Mouse (Mus musculus) MEL (cell line): ENCODE measurements around the gene Gls2.

ENCODE experiments used
- CTCF ChIP-seq, 3 experiments: IDR thresholded peaks in 2 of 3; conservative IDR thresholded peaks in 1 of 3; 2 replicates each; pipeline ENCODE4 v1.5.1; 2011 to 2012; ENCODE audit warnings: low read length in 3 of 3, low read depth in 2 of 3, mild to moderate bottlenecking in 2 of 3, improper control_type of control experiment in 1 of 3, inconsistent platforms in 1 of 3, mixed read lengths in 1 of 3, moderate library complexity in 1 of 3; ENCODE audit not compliant: control insufficient read depth in 1 of 3, insufficient read depth in 1 of 3, poor library complexity in 1 of 3, severe bottlenecking in 1 of 3
- EP300 ChIP-seq, 2 experiments: IDR thresholded peaks; 2 replicates each; pipeline ENCODE4 v1.6.1; 2011; ENCODE audit warnings: improper control_type of control experiment in 2 of 2, low read length in 2 of 2, low read depth in 1 of 2, mild to moderate bottlenecking in 1 of 2
- ETS1 ChIP-seq: IDR thresholded peaks from 2 replicates; pipeline ENCODE4 v1.6.1; 2012; ENCODE audit warnings: low read depth, mild to moderate bottlenecking, inconsistent platforms, low read length, improper control_type of control experiment, moderate library complexity
- MAX ChIP-seq: IDR thresholded peaks from 2 replicates; pipeline ENCODE4 v1.6.1; 2011; ENCODE audit warnings: low read length, improper control_type of control experiment
- MAZ ChIP-seq: IDR thresholded peaks from 2 replicates; pipeline ENCODE4 v1.6.1; 2012; ENCODE audit warnings: low read depth, mild to moderate bottlenecking, inconsistent platforms, low read length, improper control_type of control experiment
- MXI1 ChIP-seq: IDR thresholded peaks from 2 replicates; pipeline ENCODE4 v1.6.1; 2011; ENCODE audit warnings: mild to moderate bottlenecking, low read depth, low read length, improper control_type of control experiment
- TAL1 ChIP-seq: IDR thresholded peaks from 2 replicates; pipeline ENCODE4 v1.6.1; 2012; ENCODE audit warnings: mild to moderate bottlenecking, inconsistent platforms, low read length, moderate library complexity, mixed read lengths
- USF1 ChIP-seq: IDR thresholded peaks from 2 replicates; pipeline ENCODE4 v1.6.1; 2014; ENCODE audit warnings: low read depth, mild to moderate bottlenecking, inconsistent platforms, low read length, improper control_type of control experiment, moderate library complexity

DNA sequence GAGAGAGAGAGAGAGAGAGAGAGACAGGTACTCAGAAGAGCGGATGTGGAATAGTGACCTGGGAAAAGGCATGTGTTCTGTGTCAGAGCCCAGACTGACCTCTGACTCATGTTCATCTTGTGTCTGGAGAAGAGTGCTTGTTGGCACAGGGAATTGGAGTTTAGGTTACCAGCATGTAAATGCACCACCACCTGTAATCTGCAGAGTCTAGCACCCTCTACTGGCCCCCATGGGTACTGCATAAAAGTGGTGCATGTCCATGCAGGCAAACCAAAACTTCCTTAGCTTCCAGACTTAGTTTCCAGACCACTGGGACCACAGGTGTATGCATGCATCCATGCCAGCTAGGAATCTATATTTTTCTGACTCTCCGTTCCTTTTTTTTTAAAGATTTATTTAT, 8.3 kb upstream of the Gls2 start:
- TF ChIP-seq TAL1: no peak
- TF ChIP-seq MAZ: no peak
- TF ChIP-seq ETS1: no peak
- TF ChIP-seq EP300 (IDR thresholded peaks at IDR 0.05; ENCODE audit: low read depth in 1 of 2, low read length in 2 of 2): no peak
- peak in 2 of 3 experiments; percentile 87 to 99 for TF ChIP-seq CTCF (IDR thresholded peaks at IDR 0.05 in 2 of 3, conservative IDR thresholded peaks at IDR 0.05 in 1 of 3; ENCODE audit: control insufficient read depth in 1 of 3, insufficient read depth in 1 of 3, low read depth in 2 of 3, low read length in 3 of 3, poor library complexity in 1 of 3, severe bottlenecking in 1 of 3)
- peak; percentile 57 for TF ChIP-seq MAX
- no peak for TF ChIP-seq MXI1
- no peak for TF ChIP-seq USF1
